Mouse (Mus musculus) midbrain, embryonic 11.5 days (tissue): Measurements from ENCODE around the gene Zdhhc9. TPM values are rescaled to one million over a fixed set of nuclear protein-coding genes. Genes with fewer than 3 reads are reported as not detected.

Experiments used
- ATAC-seq: fragments of 200-750 bp; cut with Nextera tagmentation; 2 replicates; pipeline ENCODE4 v1.8.0; 2017; ENCODE audit warnings: moderate TSS enrichment, moderate library complexity; ENCODE audit not compliant: low FRiP score
- DNase-seq: peaks from one replicate; pipeline ENCODE4 v3.0.0; 2015; ENCODE audit warnings: low spot score; ENCODE audit errors: missing footprints
- H3K27ac ChIP-seq: fragments of 300-500 bp; sonication (generic); 2 replicates; pipeline ENCODE4 v1.5.1; 2014; ENCODE audit warnings: low read depth, low read length
- H3K27me3 ChIP-seq: fragments of 300-500 bp; sonication (generic); 2 replicates; pipeline ENCODE4 v1.6.1; 2014; ENCODE audit warnings: mild to moderate bottlenecking, low read length, moderate library complexity, mixed read lengths; ENCODE audit not compliant: control insufficient read depth, insufficient read depth
- H3K36me3 ChIP-seq: fragments of 300-500 bp; sonication (generic); 2 replicates; pipeline ENCODE4 v1.6.1; 2014; ENCODE audit warnings: mild to moderate bottlenecking, low read length, moderate library complexity, mixed read lengths; ENCODE audit not compliant: control insufficient read depth, insufficient read depth
- H3K4me1 ChIP-seq: fragments of 300-500 bp; sonication (generic); 2 replicates; pipeline ENCODE4 v1.6.1; 2014; ENCODE audit warnings: low read length; ENCODE audit not compliant: control insufficient read depth, insufficient read depth
- H3K4me2 ChIP-seq: fragments of 300-500 bp; sonication (generic); 2 replicates; pipeline ENCODE4 v1.6.1; 2014; ENCODE audit warnings: mild to moderate bottlenecking, moderate library complexity
- H3K4me3 ChIP-seq: fragments of 300-500 bp; sonication (generic); 2 replicates; pipeline ENCODE4 v1.5.1; 2014; ENCODE audit warnings: low read depth, low read length
- H3K9ac ChIP-seq: fragments of 300-500 bp; sonication (generic); 2 replicates; pipeline ENCODE4 v1.6.1; 2014; ENCODE audit warnings: low read length
- H3K9me3 ChIP-seq: fragments of 300-500 bp; sonication (generic); 2 replicates; pipeline ENCODE4 v1.6.1; 2016; ENCODE audit warnings: low read length; ENCODE audit not compliant: control insufficient read depth
- WGBS: fragments of 180-500 bp; shearing (Covaris S2); extraction: QIAGEN DNeasy Blood & Tissue Kit; methylation state at CpG from one replicate; pipeline ENCODE4 v1.1.7; 2014; 5-methylcytosine and 5-hydroxymethylcytosine counted together
- polyA plus RNA-seq: library from polyadenylated mRNA; unstranded; fragments of >200 nt; fragmentation: Nextera tagmentation; extraction: Ambion mirVana; gene quantifications from 2 replicates; pipeline ENCODE4 v1.2.1, GENCODE M21; 2014

Zdhhc9 gene
- polyA plus RNA-seq, 1 experiment from 2014 or later: 3.6 TPM

DNA sequence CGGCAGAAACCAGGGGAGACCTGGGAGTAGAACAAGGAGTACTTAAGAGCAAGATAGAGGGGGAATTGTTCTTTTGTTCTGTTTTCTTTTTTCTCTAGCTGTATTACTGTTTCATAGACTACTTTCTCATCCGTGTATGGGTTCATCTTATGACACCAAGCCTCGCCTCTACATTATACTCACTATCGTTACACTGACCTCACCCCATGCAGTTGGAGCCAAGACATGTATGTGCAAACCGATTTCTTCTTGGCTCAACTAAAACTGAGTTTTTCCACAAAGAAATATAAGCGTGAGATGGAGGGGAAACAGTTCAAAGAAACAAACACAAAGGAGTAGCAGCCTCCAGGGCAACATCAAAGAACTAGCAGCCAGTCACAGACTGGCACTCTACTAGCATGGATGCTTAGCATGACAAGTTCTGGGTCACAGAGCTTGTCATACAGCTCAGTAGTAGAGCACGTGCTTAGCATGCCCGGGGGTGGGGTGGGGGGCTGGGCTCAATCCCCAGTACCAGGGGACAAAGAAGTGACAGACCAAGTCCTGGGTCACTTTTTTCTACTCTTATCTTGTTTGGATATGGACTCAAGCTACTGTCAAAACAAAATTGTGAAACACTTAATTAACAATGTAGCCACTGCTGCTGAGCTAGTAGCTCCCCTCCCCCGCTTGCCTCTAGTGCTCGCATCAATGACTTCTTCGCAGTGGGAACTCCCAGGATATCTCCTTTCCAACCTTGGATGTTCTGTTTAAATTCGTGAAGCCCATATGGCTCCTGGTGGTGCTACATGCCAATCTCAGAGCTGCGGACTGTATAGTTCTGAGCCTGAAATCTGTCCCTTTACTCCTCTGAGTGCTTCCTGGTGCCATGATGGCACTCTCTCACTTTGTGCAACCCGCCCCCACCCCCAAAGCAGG lies 15.2 kb downstream of the Zdhhc9 start:
- DNase-seq: no peak

DNA sequence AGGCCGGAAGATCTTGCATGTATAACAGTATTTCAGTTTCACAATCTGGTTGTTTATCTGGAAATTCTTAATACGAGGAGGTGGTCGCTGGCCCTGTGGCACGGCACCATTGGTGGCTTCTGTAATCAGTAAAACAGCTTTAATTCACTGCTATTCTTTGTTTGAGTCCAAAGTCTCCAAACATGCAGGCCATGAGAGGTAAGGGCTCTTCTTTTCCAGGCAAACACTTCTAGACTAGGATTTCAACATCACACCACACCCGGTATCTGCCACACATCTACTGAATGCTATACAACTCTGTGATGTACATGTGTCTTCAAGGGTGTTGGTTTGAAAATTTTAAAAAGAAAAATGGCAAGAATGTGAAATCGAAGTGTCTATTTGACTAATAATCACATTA lies 17.4 kb downstream of the Zdhhc9 start:
- no peaks in the 10 kb centered on the region for H3K36me3 ChIP-seq
- no peaks in the 10 kb centered on the region for H3K4me1 ChIP-seq
- H3K27me3 ChIP-seq: no peaks in the 10 kb centered on the region
- DNase-seq (no peak), ATAC-seq (no peak)
- no peak overlapping the region for H3K4me3 ChIP-seq
- H3K9ac ChIP-seq: no peak overlapping the region
- H3K27ac ChIP-seq: no peak overlapping the region
- H3K9me3 ChIP-seq: no peaks in the 10 kb centered on the region
- H3K4me2 ChIP-seq: no peak overlapping the region
- WGBS: 94% methylated on average over 6 of the region's 6 CpGs

More for the DNA sequence above, 15.2 kb downstream of the Zdhhc9 start:
- H3K27me3 ChIP-seq: no peaks in the 10 kb centered on the region
- no peak overlapping the region for H3K9ac ChIP-seq
- WGBS: 70% methylated on average over 14 of the region's 14 CpGs
- ATAC-seq: no peak
- no peak overlapping the region for H3K27ac ChIP-seq
- H3K4me3 ChIP-seq: no peak overlapping the region
- H3K4me1 ChIP-seq: no peaks in the 10 kb centered on the region
- H3K4me2 ChIP-seq: no peak overlapping the region
- H3K36me3 ChIP-seq: no peaks in the 10 kb centered on the region
- no peaks in the 10 kb centered on the region for H3K9me3 ChIP-seq

DNA sequence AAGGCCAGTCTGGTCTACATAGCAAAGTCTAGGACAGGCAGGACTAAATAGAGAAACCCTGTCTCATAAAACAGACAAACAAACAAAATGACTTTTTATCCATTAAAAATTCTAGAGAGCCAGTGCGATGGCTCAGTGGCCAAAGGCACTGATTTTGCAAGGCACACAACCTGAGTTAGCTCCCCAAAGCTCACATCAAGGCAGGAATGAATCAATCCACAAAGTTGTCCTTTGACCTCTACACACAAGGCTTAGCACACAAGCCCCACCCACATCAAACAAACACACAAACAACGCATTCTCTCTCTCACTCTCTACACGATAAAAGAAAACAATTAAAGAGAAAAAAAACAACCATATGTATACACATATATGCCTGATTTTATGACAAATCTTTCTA lies 24.0 kb downstream of the Zdhhc9 start:
- Histone ChIP-seq H3K4me1 (no peaks in the 10 kb centered on the region), H3K27me3 (no peaks in the 10 kb centered on the region), H3K9me3 (no peaks in the 10 kb centered on the region), H3K4me2 (no peak overlapping the region), H3K27ac (no peak overlapping the region), H3K4me3 (no peak overlapping the region), H3K36me3 (no peaks in the 10 kb centered on the region), H3K9ac (no peak overlapping the region)
- DNase-seq (no peak), ATAC-seq (no peak)
- 77% methylated on average over 3 of the region's 3 CpGs for WGBS

DNA sequence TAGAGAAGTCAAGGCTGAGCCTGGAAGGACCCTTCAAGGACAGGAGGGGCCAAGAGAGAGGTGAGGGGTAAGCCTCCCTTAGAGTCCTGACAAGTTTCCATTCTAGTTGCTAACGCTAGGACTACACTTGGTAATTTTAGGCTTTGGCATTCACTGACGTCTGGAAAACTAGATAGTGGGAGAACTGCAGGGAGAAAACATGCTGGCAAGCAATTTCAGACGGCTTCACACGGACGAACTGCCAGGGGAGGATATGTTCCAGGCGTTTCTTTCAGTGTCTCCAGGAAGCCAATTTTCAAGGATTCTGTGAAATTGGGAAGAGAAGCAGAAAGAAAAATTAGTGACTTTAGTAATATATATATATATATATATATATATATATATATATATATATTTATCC lies 26.8 kb downstream of the Zdhhc9 start:
- DNase-seq (no peak), ATAC-seq (no peak)
- Histone ChIP-seq H3K36me3 (no peaks in the 10 kb centered on the region), H3K9me3 (no peaks in the 10 kb centered on the region), H3K4me2 (no peak overlapping the region), H3K4me3 (no peak overlapping the region), H3K27ac (no peak overlapping the region), H3K27me3 (no peaks in the 10 kb centered on the region), H3K9ac (no peak overlapping the region), H3K4me1 (no peaks in the 10 kb centered on the region)
- 88% methylated on average over 6 of the region's 6 CpGs for WGBS

DNA sequence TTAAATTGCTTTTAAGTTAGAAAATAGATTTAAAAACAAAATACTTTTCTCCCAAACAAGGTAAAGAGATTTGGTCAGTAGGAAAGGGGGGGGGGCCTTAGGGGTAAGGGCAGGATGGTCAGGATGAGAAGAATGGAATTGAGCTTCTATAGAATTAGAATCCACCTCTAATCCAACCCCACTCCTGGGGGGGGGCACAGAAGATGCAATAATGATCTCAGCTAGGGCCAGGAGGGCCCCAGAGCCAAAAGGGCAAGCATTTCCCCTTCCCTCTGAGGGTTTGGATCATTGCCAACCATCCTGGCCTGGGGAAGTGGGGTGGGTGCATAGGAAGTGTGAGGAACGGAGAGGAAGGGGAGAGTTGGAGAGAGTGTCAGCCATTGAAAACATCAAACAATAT lies 38.3 kb downstream of the Zdhhc9 start:
- no peaks in the 10 kb centered on the region for H3K36me3 ChIP-seq
- no peak for ATAC-seq
- H3K4me1 ChIP-seq: no peaks in the 10 kb centered on the region
- no peaks in the 10 kb centered on the region for H3K9me3 ChIP-seq
- DNase-seq: no peak
- no peak overlapping the region for H3K9ac ChIP-seq
- no peaks in the 10 kb centered on the region for H3K27me3 ChIP-seq
- H3K4me2 ChIP-seq: no peak overlapping the region
- 75% methylated on average over 1 of the region's 1 CpGs for WGBS
- no peak overlapping the region for H3K4me3 ChIP-seq
- no peak overlapping the region for H3K27ac ChIP-seq

DNA sequence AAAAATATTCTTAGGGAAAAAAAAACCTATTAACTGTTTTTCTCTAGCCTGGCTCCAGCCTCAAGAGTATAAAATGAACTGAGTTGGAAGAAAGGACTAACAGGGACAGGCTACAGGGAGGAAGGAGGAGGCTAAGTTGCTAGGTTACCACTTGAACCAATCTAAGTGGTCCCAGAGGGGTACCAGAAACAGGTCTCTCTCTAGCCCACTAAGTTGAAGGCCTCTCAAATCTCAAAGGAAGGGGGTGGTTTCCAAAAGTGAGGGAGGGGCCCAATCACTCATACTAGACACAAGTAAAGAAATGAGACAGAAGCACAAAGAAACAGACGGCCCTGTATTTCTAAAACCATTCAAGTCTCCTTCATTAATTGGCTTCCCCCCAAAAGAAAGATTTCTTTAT lies 38.8 kb downstream of the Zdhhc9 start:
- WGBS: 29% methylated on average over 1 of the region's 1 CpGs
- peak; percentile 79; the same call in 1 of the 2 replicates for ATAC-seq

DNA sequence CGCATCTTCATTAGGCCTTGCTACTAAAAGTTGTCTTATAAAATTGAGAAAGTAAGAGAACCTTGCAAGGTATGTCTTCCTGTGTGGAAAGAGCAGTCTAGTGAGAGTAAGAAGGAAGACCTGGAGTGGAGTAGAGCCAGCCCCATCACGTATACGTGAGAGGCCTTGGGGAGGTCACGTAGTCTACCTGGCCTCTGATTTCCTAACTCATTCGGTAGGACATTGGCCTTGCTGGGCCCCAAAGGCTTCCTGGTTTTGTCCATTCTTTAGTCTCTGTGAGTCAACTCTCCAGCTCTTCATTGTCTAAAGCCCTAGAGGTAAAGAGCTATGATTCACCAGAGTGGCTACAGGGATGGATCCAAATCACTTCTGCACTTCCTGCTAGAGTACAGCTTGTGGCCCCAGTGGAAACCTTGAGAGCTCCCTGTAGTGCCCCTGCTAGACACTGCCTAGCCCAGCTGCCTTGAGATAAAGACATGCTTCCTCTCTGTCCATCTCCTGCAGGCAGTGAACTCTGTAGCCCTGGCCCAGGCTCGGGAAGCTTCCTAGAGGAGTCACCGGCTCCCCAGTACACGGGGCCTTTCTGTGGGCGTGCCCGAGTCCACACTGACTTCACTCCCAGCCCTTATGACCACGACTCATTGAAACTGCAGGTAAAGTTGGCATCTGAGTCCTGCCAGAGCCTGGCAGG lies 50.3 kb downstream of the Zdhhc9 start:
- no peaks in the 10 kb centered on the region for H3K9me3 ChIP-seq
- no peaks in the 10 kb centered on the region for H3K27me3 ChIP-seq
- H3K9ac ChIP-seq: no peak overlapping the region
- no peaks in the 10 kb centered on the region for H3K4me1 ChIP-seq
- H3K36me3 ChIP-seq: no peaks in the 10 kb centered on the region
- DNase-seq (no peak), ATAC-seq (no peak)
- no peak overlapping the region for H3K4me3 ChIP-seq
- no peak overlapping the region for H3K4me2 ChIP-seq
- no peak overlapping the region for H3K27ac ChIP-seq
- WGBS: 89% methylated on average over 11 of the region's 11 CpGs

More for the DNA sequence above, 38.8 kb downstream of the Zdhhc9 start:
- Histone ChIP-seq H3K9me3 (no peaks in the 10 kb centered on the region), H3K4me2 (no peak overlapping the region), H3K36me3 (no peaks in the 10 kb centered on the region), H3K4me3 (no peak overlapping the region), H3K27me3 (no peaks in the 10 kb centered on the region), H3K9ac (no peak overlapping the region), H3K4me1 (no peaks in the 10 kb centered on the region), H3K27ac (no peak overlapping the region)
- no peak for DNase-seq

DNA sequence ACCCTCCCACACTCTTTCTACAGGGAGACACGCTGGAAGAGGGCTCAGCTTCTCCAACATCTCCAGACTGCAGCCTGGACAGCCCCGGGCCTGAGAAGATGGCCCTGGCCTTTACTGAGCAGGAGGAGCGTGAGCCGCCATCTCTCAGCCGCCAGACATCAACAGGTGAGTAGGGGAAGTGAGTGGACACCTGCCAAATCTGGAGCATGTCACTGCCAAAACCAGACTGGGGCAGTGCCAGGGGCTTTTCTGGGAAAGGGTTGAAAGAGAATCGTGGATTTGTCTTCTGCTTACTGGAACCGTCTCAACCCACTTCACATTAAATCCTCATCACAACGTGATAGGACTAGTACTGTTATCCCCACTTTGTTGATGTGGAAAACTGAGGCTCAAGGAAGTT lies 51.3 kb downstream of the Zdhhc9 start:
- no peaks in the 10 kb centered on the region for H3K27me3 ChIP-seq
- H3K4me2 ChIP-seq: no peak overlapping the region
- H3K9me3 ChIP-seq: no peaks in the 10 kb centered on the region
- DNase-seq (no peak), ATAC-seq (no peak)
- no peaks in the 10 kb centered on the region for H3K36me3 ChIP-seq
- H3K4me1 ChIP-seq: no peaks in the 10 kb centered on the region
- no peak overlapping the region for H3K4me3 ChIP-seq
- no peak overlapping the region for H3K27ac ChIP-seq
- H3K9ac ChIP-seq: no peak overlapping the region
- WGBS: 91% methylated on average over 8 of the region's 8 CpGs

DNA sequence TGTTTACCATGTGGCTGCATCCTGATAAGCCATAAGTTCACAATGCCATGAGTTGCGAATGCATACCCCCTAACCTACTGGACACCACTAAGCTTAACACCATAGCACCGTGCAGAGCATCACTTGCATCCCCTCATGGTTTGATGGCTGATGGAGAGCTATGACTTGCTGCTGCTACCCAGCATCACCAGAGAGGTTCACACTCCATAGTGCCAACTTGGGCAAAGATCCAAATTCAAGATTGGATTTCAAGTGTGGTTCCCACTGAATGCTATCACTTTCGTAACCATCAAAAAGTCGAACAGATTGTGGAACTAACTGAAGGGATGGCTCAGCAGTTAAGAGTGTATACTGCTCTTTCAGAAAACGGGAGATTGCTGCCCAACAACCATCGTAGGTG lies 53.2 kb downstream of the Zdhhc9 start:
- Histone ChIP-seq H3K27me3 (no peaks in the 10 kb centered on the region), H3K36me3 (no peaks in the 10 kb centered on the region), H3K4me1 (no peaks in the 10 kb centered on the region), H3K4me3 (no peak overlapping the region), H3K9ac (no peak overlapping the region), H3K27ac (no peak overlapping the region), H3K9me3 (no peaks in the 10 kb centered on the region), H3K4me2 (no peak overlapping the region)
- WGBS: 92% methylated on average over 6 of the region's 6 CpGs
- DNase-seq (no peak), ATAC-seq (no peak)
